Mouse (Mus musculus) G1E (cell line): ENCODE measurements around the gene Ube4b.

Experiments
- CTCF ChIP-seq: IDR thresholded peaks from 2 replicates; pipeline ENCODE4 v1.5.1; 2012; ENCODE audit warnings: low read depth, low read length, inconsistent platforms, mixed read lengths
- GATA1 ChIP-seq: IDR thresholded peaks from 2 replicates; pipeline ENCODE4 v1.6.1; 2012; ENCODE audit warnings: borderline replicate concordance, low read length, inconsistent platforms, mixed read lengths
- GATA2 ChIP-seq: IDR thresholded peaks from 2 replicates; pipeline ENCODE4 v1.6.1; 2012; ENCODE audit warnings: low read depth, low read length, inconsistent platforms, borderline replicate concordance
- POLR2AphosphoS5 ChIP-seq: IDR thresholded peaks from 2 replicates; pipeline ENCODE4 v1.6.1; 2012; ENCODE audit warnings: low read depth, low read length, inconsistent platforms; ENCODE audit not compliant: insufficient replicate concordance
- TAL1 ChIP-seq: conservative IDR thresholded peaks from 2 replicates; pipeline ENCODE4 v1.6.1; 2012; ENCODE audit warnings: low read depth, low read length, inconsistent platforms, mixed read lengths

- TF ChIP-seq CTCF (no peak), TAL1 (no peak), GATA2 (no peak), GATA1 (no peak), POLR2AphosphoS5 (no peak)
Measured at GRCm38 (mm10) chr4:149285691-149286090, 140.9 kb downstream of the Ube4b start.
